Mouse (Mus musculus) Patski (cell line): ENCODE measurements at regions not wholly inside any gene's neighbourhood (a gene's known extent, or its start where the extent isn't known, plus 50 kb on each side); places are given as distances from the start of the nearest gene placed in this dataset.

ENCODE experiments used
- ATAC-seq: fragments of 100-300 bp; one replicate; pipeline ENCODE4 v1.8.0; 2021
- CTCF ChIA-PET: fragments of 350-600 bp; sonication (Branson Sonifier 250); formaldehyde crosslinking; loops from one replicate; lab custom pipeline; 2022; ENCODE audit warnings: inconsistent platforms; lab: Charles Lee
- POLR2A ChIA-PET: fragments of 350-600 bp; sonication (Branson Sonifier 250); formaldehyde crosslinking; loops from one replicate; lab custom pipeline; 2022; ENCODE audit warnings: antibody characterized with exemption, inconsistent platforms; lab: Charles Lee
- DNase-seq: peaks from one replicate; pipeline ENCODE4 v3.0.0-alpha.2; 2011; ENCODE audit warnings: low read depth, low spot score
- H3K27me3 ChIP-seq: fragments of 371-371 bp; one replicate; pipeline ENCODE4 v1.5.1; 2021
- CTCF ChIP-seq: fragments of 100-300 bp; IDR thresholded peaks from one replicate; pipeline ENCODE4 v1.5.1; 2021
- in situ Hi-C: fragments of 300-500 bp; cut with MboI; formaldehyde crosslinking; loops from 3 replicates; pipeline ENCODE4 v1.11.1; 2018; ENCODE audit warnings: low pct_unique_long_range_greater_than_20kb, mixed read lengths

DNA sequence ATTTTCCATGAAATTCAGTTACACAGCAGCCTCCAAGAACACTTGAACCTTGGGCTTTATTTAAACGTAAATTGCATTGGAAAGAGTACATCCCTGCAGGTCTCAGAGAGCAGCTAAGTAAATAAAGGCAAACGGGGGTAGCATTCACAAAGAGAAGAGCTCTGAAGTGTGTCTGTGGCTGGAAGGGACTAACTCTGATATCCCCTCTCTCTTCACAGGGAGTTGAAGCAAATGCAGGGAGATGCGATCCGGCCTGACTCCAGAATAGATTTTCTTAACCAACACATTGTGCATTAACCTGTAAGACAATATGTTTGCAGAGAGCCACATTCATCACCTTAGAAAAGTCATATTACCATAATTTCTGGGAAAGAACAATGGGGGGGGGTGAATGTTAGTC lies 199.7 kb upstream of the Nxpe4 start:
- DNase-seq, result no peak
- ChIA-PET CTCF (no interaction called here), POLR2A (no interaction called here)
- no peaks in the 10 kb centered on the region for H3K27me3 ChIP-seq
- TF ChIP-seq CTCF, result no peak
- ATAC-seq, result no peak
- in situ Hi-C loops, result no loop called here

DNA sequence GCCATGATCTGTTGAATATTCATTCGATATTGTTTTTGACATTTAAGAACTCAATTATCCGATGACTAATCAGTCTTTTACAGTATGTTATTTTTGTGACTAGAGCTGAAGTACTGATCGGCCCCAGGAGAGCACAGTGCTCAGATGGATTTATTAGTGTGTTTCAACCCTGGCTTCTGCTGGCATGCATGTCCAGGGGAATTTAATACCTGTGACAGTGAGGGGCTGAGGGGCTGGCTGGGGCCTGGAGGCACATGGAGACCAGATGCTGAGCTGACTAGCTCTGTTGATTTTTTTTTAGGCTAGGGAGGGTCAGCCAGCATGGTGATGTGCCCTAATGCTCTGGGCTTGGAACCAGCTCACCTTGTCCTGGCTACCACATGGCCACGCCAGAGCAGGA lies 199.2 kb upstream of the Nxpe4 start:
- DNase-seq, result no peak

DNA sequence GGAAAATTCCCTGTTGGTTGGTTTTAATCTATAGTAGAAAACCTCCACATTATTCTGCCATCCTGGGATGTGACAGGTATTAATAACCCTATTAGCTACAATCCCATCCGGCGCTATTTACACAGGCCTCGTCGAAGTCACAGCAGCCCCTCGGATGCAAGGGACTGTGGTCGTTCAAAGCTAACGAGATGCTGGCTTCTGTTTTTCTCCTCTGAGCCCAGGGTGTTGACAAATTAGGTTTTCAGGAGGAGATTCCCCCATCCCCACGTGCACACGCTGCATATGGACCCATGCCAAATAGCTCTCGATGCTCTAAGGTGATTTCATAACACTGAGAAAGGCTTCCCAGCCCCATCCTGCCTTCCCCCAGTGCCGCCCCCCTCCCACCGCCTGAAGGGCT lies 188.7 kb upstream of the Nxpe4 start:
- no peak for TF ChIP-seq CTCF
- POLR2A ChIA-PET, result no interaction called here
- DNase-seq (no peak), ATAC-seq (no peak)
- CTCF ChIA-PET, result no interaction called here
- in situ Hi-C loops, result no loop called here
- peaks cover 21% of the 10 kb centered on the region for H3K27me3 ChIP-seq

More for the DNA sequence above, 199.2 kb upstream of the Nxpe4 start:
- TF ChIP-seq CTCF, result no peak
- POLR2A ChIA-PET, result interaction anchor here (0.6 kb wide), 1 partner anchor 15 kb away, joined by 5 read pairs; no protein-coding TSS in a partner anchor
- ATAC-seq, result no peak
- in situ Hi-C loops, result no loop called here
- no peaks in the 10 kb centered on the region for H3K27me3 ChIP-seq
- CTCF ChIA-PET, result no interaction called here

DNA sequence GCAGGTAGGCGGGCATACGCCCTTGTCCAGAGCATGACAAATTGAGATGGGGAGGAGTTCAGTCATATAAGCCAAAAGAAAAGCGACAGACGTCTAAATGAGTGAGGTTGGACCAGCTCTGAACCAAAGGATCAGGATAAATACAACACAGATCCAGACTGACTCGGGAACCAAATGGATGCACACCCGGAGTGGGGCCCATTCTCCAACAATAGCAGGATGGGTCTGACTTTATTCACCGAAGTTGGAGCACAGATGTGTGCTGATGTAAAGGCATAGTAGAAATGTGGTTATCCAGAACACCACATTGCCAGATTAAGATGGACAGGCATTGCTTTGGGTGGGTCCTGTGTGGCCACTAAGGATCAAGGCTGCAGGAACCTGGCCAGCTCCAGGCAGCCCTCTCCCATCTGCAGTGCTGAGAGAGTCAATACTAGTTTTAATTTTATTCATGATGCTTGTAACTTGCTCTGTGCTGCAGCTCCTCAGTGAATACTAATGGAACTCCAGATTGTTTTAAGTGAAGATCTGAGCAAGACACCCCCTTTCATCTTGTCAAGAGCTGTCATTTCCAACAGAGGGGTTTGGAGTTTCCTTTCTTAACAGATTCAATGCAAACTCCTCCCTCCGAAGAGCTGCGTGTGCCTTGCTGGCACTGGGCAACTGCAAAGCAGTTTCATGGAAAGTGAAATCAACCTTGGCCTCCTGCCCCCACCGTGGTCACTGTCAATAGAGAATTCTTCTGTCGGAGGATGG lies 176.3 kb upstream of the Nxpe4 start:
- peaks cover 2% of the 10 kb centered on the region for H3K27me3 ChIP-seq
- POLR2A ChIA-PET, result no interaction called here
- in situ Hi-C loops, result no loop called here
- ATAC-seq, result no peak
- DNase-seq, result no peak
- CTCF ChIA-PET, result no interaction called here
- TF ChIP-seq CTCF, result no peak

DNA sequence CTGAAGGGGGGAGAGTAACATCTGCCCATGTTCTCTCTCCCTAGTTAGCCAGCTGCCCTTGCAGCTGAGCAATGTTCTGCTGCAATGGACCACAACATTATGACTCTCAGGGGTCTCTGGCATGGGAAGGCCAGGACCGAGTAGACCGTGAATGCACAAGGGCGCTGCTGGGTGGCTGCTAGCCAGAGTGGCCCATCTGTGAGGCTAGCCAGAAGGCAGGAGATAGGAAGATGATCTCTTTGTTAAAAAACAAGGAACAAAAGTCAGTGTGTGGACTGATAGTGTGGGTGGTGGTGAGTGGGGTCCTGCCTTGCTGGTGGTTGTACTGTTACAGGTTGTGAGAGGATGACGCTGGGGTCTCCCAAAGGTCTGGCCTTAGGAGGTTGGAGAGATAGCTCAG lies 174.6 kb upstream of the Nxpe4 start:
- CTCF ChIA-PET, result no interaction called here
- POLR2A ChIA-PET, result no interaction called here
- TF ChIP-seq CTCF, result no peak
- ATAC-seq, result no peak
- no peaks in the 10 kb centered on the region for H3K27me3 ChIP-seq
- in situ Hi-C loops, result no loop called here
- DNase-seq, result no peak

DNA sequence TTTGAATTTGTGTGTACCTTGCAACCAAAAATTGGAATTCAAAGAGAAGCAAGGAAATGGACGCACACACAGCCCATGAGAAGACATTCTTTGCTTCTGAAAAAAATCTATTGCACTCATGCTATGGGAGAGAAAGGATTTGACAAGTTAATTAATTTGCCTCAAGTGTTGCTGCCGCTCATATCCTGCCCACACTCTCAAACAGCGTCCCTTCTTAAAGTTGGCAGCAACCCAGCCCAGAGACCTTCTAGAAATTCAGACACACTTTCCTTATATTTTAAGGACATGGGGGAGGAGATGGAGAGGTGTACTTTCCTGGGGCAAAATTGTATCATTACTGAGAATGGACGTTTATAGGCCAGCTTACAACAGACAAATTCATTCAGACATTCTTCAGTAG lies 167.2 kb upstream of the Nxpe4 start:
- ChIA-PET CTCF (no interaction called here), POLR2A (interaction anchor here (0.6 kb wide), 1 partner anchor 23 kb away, joined by 3 read pairs; no protein-coding TSS in a partner anchor)
- H3K27me3 ChIP-seq, result peaks cover 12% of the 10 kb centered on the region
- in situ Hi-C loops, result no loop called here
- TF ChIP-seq CTCF, result no peak
- no peak for ATAC-seq
- DNase-seq, result no peak

DNA sequence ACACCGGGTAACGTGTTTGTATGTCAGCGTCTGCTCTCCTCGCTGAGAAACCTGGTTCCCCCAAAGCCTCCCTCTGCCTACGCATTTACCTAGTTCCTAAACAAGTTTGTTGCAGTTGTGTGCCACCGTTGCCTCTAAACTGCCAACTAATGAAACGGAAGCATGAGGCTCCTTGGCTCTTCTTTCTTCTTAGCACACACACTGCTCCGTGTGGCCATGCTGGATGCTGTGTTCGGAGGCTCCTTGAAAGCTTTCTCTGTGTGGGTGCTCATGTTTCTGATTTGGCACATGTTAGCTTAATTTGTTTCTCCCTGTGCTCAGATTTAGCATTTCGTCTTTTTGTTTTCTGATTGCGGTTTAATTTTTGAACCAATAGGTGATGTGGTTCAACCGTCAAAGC lies 162.2 kb upstream of the Nxpe4 start:
- peaks cover 20% of the 10 kb centered on the region for H3K27me3 ChIP-seq
- no peak for DNase-seq
- ATAC-seq, result no peak
- ChIA-PET CTCF (no interaction called here), POLR2A (no interaction called here)
- in situ Hi-C loops, result no loop called here
- no peak for TF ChIP-seq CTCF

DNA sequence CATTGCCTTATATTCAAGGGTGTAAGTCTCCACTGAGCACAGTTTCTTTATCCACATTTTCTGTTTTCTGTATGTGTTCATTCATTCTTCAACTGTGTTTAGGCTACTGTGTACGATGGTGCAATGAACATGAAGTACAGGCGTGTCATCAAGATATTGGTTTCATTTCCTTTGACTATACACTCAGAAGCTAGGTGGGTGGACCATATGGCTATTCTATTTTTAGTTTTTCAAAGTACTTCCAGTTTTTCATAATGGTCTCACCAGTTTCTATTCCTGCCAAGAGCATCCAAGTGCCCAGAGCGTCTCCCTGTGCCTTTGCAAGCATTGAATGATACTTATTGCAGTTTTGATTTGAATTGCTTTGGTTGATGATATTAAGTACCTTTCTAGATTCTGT lies 132.8 kb upstream of the Nxpe4 start:
- in situ Hi-C loops, result no loop called here
- CTCF ChIA-PET, result no interaction called here

DNA sequence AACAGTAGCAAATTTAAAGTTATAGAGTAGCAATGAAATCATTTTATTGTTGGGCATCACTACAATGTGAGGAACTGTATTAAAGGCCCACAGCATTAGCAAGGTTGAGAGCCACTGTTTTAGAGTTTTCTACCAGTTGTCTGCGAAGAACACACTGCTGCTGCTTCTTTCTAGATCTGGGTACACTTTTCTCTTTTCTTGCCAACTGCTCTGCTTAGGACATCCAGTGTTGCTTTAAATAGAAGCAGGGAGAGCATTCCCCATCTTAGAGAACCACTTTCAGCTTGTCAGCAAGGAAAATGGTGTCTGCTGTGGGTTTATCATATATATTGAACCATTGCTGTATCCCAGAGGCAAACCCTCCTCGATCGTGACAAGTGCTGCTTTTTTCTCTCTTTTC lies 131.0 kb upstream of the Nxpe4 start:
- POLR2A ChIA-PET, result no interaction called here
- ATAC-seq, result no peak
- CTCF ChIA-PET, result no interaction called here

More for the DNA sequence above, 132.8 kb upstream of the Nxpe4 start:
- ATAC-seq (no peak), DNase-seq (no peak)
- TF ChIP-seq CTCF, result no peak
- POLR2A ChIA-PET, result no interaction called here
- H3K27me3 ChIP-seq, result peaks cover 32% of the 10 kb centered on the region

DNA sequence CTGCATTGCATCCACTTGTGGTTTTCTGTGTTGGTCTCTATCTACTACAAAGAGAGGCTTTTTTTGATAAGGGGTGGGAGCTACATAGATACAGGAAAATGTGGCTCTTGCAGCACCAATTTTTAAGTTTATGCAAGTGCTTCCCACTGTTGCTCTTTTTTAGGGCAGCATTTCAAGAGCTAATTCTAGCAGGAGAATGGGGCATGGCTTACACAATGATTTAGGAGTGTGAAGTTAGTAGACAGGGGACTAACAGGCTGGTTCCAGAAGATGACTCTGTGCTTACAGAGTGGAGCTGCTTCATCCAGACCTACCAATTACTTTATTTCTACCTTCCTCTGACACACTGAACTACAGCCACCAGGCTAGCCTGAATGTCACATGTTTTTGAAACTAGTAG lies 125.9 kb upstream of the Nxpe4 start:
- ChIA-PET CTCF (interaction anchor here (1.5 kb wide), 1 partner anchor 10 kb away, joined by 5 read pairs; no protein-coding TSS in a partner anchor), POLR2A (no interaction called here)
- in situ Hi-C loops, result no loop called here
- DNase-seq (no peak), ATAC-seq (no peak)
- no peak for TF ChIP-seq CTCF
- peaks cover 8% of the 10 kb centered on the region for H3K27me3 ChIP-seq

More for the DNA sequence above, 131.0 kb upstream of the Nxpe4 start:
- no peak for DNase-seq
- in situ Hi-C loops, result no loop called here
- peaks cover 30% of the 10 kb centered on the region for H3K27me3 ChIP-seq
- no peak for TF ChIP-seq CTCF

DNA sequence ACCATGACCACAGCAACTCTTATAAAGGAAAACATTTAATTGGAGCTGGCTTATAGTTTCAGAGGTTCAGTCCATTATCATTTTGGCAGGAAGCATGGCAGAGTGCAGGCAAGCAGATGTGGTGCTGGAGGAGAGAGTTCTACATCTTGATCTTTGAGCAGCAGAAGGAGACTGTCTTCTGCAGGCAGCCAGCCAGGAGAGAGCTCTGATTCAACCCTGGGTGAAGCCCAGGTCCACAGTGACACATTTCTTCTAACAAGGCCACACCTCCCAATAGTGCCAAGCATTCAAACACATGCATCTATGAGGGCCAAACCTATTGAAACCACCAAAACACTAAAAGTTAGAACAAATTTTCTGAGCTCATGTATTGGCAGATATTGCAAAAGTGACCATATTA lies 117.0 kb upstream of the Nxpe4 start:
- TF ChIP-seq CTCF, result no peak
- H3K27me3 ChIP-seq, result peaks cover 31% of the 10 kb centered on the region
- in situ Hi-C loops, result no loop called here
- ChIA-PET CTCF (no interaction called here), POLR2A (no interaction called here)
- no peak for ATAC-seq
- no peak for DNase-seq
